Mouse (Mus musculus) small intestine, adult 2 months (tissue): ENCODE data around the gene Phactr2. TPM values are rescaled to one million over a fixed set of nuclear protein-coding genes. Genes with fewer than 3 reads are reported as not detected.

ENCODE experiments used
- H3K27ac ChIP-seq: fragments of 200-500 bp; 2 replicates; pipeline ENCODE4 v1.5.1; 2012; ENCODE audit warnings: low read depth, low read length, control low read depth, inconsistent platforms; ENCODE audit not compliant: insufficient read depth
- H3K27me3 ChIP-seq: fragments of 200-500 bp; 2 replicates; pipeline ENCODE4 v1.6.1; 2012; ENCODE audit warnings: mild to moderate bottlenecking, moderate library complexity, low read length, inconsistent platforms; ENCODE audit not compliant: control insufficient read depth, insufficient read depth
- H3K36me3 ChIP-seq: fragments of 200-500 bp; 2 replicates; pipeline ENCODE4 v1.6.1; 2012; ENCODE audit warnings: mild to moderate bottlenecking, low read length, control low read depth, inconsistent platforms; ENCODE audit not compliant: control insufficient read depth, insufficient read depth
- H3K4me1 ChIP-seq: fragments of 200-500 bp; 2 replicates; pipeline ENCODE4 v1.6.1; 2012; ENCODE audit warnings: low read length, inconsistent platforms, mixed read lengths; ENCODE audit not compliant: control insufficient read depth, insufficient read depth, insufficient read length
- H3K4me3 ChIP-seq: fragments of 200-500 bp; 2 replicates; pipeline ENCODE4 v1.5.1; 2012; ENCODE audit warnings: low read depth, mild to moderate bottlenecking, control low read depth, inconsistent platforms, low read length, moderate library complexity
- CTCF ChIP-seq: fragments of 200-500 bp; IDR thresholded peaks from 2 replicates; pipeline ENCODE4 v1.5.1; 2012; ENCODE audit warnings: low read depth, mild to moderate bottlenecking, control low read depth, inconsistent platforms, low read length, moderate library complexity, mixed read lengths; ENCODE audit not compliant: insufficient replicate concordance, insufficient read length; ENCODE audit errors: extremely low read depth
- POLR2A ChIP-seq: fragments of 200-500 bp; IDR thresholded peaks from 2 replicates; pipeline ENCODE4 v1.6.1; 2012; ENCODE audit warnings: low read depth, mild to moderate bottlenecking, control low read depth, inconsistent platforms, low read length, moderate library complexity
- WGBS: fragments of 180-500 bp; shearing (Covaris S2); methylation state at CpG from one replicate; pipeline ENCODE4 v1.1.7; 2018; 5-methylcytosine and 5-hydroxymethylcytosine counted together
- polyA plus RNA-seq: library from polyadenylated mRNA; depleted of rRNA; stranded (reverse); fragments of >200 nt; gene quantifications from 2 replicates; pipeline ENCODE4 v1.2.3, GENCODE M21; 2012; rRNA removed

Phactr2 gene
- polyA plus RNA-seq, 1 experiment: 4.5 TPM

GRCm38 (mm10) chr10:13162031-13162430, 312.2 kb downstream of the Phactr2 start:
- Histone ChIP-seq H3K36me3 (no peaks in the 10 kb centered on the region), H3K4me1 (no peaks in the 10 kb centered on the region), H3K27me3 (no peaks in the 10 kb centered on the region; the same call in 1 of the 2 replicates), H3K4me3 (no peak overlapping the region), H3K27ac (no peak overlapping the region)
- WGBS: 68% methylated on average over 4 of the region's 4 CpGs
- TF ChIP-seq POLR2A: no peak
- no peak for TF ChIP-seq CTCF

DNA sequence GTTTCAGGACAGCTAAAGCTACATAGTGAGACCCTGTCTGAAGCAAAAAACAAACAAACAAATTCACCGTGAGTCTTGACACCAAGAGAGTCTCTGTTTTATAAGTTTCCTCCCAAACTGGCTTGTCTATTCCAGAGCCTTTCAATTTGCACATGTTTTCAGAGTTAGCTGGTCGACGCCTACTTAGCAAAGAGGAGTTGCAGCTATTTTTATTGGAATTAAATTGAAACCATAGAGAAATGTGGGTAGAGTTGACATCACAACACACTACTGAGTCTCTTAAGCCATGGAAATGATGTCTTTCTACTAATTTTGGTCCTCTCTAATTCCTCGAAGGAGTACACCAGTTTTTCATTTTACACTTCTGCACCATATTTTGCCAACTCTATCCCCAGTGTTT, 313.3 kb downstream of the Phactr2 start:
- Histone ChIP-seq H3K27me3 (no peaks in the 10 kb centered on the region; the same call in 1 of the 2 replicates), H3K27ac (no peak overlapping the region), H3K4me3 (no peak overlapping the region), H3K36me3 (no peaks in the 10 kb centered on the region), H3K4me1 (no peaks in the 10 kb centered on the region)
- TF ChIP-seq CTCF (no peak), POLR2A (no peak)
- WGBS: 89% methylated on average over 4 of the region's 4 CpGs

Other genes starting within 250 kb of the Phactr2 start
- gene Fuca2, start 25.1 kb upstream of the Phactr2 start, polyA plus RNA-seq: 15.9 and 31.9 TPM in 2 replicates
- gene Adat2, start 78.5 kb upstream of the Phactr2 start, polyA plus RNA-seq: 0.53 and 2.2 TPM in 2 replicates
- gene Pex3, start 78.7 kb upstream of the Phactr2 start, polyA plus RNA-seq: 1.1 and 2.3 TPM in 2 replicates